Mouse (Mus musculus) embryonic fibroblast, embryonic 13.5 days (primary cell): ENCODE measurements around the gene Zfp758.
"Not testable (repeated sequence)": the region's sequence is repeated elsewhere in the genome, so short reads cannot be mapped to it uniquely, and the experiment has no call there.

Source experiments
- CTCF ChIP-seq: IDR thresholded peaks from 2 replicates; pipeline ENCODE4 v1.5.1; 2011; ENCODE audit warnings: mild to moderate bottlenecking, control low read depth, low read length, moderate library complexity, borderline replicate concordance; ENCODE audit not compliant: insufficient read depth
- POLR2A ChIP-seq: IDR thresholded peaks from 2 replicates; pipeline ENCODE4 v1.6.1; 2011; ENCODE audit warnings: low read depth, mild to moderate bottlenecking, control low read depth, low read length, moderate library complexity

DNA sequence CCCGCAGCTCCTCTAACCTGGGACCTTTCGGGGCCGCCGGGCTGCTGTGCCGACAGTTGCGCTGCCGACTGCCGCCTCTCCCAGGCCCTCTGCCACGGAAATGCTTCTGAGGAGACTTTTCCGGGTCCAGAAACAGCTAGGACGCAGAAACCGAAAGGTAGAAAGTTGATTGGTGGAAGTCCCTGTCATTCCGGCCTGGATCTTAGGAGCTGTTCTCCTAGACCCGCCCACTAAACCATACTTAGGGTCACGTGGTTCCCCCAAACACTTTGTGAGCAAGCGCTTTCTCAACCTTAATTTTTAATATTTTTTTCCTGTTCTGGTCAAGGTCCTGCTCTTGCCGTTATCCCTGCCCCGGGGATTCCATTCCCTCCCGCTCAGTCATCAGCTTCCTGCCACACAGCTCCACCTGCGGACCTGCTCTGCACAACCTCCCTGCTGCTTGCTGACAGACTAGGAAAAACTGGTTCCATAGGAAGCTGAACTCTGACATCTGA is 46.5 kb upstream of the Zfp758 start, which contains the start of gene CT030661.1:
- not testable (repeated sequence) for TF ChIP-seq CTCF
- TF ChIP-seq POLR2A, result peak; percentile 65
